Mouse (Mus musculus): ENCODE measurements at regions not wholly inside any gene's neighbourhood (a gene's known extent, or its start where the extent isn't known, plus 50 kb on each side); places are given as distances from the start of the nearest gene placed in this dataset.

GRCm38 (mm10) chr19:16075512-16076086 lies 57.0 kb upstream of the Gnaq start:
- no peak for DNase-seq (ENCODE audit: low read depth, low spot score)

- no peak for DNase-seq (ENCODE audit: low read depth, low spot score)
Measured at GRCm38 (mm10) chr19:16075026-16075425, 57.6 kb upstream of the Gnaq start.

- DNase-seq (ENCODE audit: low read depth, low spot score) = no peak
Measured at GRCm38 (mm10) chr19:16067314-16067713, 65.3 kb upstream of the Gnaq start.

DNA sequence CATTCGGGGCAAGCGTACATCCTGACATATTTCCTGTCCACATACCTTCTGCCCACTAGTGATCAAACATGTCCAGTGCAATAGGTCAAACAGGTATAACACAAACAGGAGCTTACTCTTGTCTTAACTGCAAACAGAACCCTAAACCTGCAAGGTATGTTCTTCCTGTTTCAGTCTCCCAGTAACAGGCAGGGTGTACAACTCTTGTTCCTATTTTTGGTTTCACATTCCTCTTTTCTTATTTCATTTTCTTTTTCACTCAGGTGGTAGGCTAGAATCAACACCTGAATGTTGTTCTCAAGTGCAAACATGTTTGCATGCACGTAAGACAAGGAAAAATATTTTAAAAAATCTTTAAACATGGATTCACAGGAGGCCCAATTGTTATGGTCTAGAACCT lies 67.7 kb upstream of the Gnaq start:
- DNase-seq (ENCODE audit: low read depth, low spot score) = no peak

- peak; percentile 42 for DNase-seq (ENCODE audit: low read depth, low spot score)
Measured at GRCm38 (mm10) chr19:16063916-16064580, 68.6 kb upstream of the Gnaq start.

DNA sequence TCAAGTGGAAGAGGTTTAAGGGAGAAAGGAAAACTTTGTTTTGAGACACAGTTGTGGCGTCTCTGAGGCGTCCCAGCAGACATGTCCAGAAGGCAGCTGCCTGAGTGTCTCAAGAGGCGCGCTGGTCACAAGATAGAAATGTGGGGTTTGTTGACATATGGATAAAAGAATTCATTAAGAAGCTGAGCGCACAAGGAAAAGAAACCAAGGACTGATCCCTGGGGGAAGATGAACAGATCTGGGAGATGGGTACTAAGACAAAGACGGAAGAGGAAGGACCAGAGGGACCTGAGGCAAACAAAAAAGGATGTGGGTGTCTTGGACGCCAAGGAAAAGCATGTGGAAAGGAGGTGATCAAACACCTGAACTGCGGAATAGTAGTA lies 69.1 kb upstream of the Gnaq start:
- no peak for DNase-seq (ENCODE audit: low read depth, low spot score)

GRCm38 (mm10) chr19:16061821-16062220 lies 70.8 kb upstream of the Gnaq start:
- DNase-seq (ENCODE audit: low read depth, low spot score) = no peak

- no peak for DNase-seq (ENCODE audit: low read depth, low spot score)
Measured at GRCm38 (mm10) chr19:16059026-16059425, 73.6 kb upstream of the Gnaq start.

DNA sequence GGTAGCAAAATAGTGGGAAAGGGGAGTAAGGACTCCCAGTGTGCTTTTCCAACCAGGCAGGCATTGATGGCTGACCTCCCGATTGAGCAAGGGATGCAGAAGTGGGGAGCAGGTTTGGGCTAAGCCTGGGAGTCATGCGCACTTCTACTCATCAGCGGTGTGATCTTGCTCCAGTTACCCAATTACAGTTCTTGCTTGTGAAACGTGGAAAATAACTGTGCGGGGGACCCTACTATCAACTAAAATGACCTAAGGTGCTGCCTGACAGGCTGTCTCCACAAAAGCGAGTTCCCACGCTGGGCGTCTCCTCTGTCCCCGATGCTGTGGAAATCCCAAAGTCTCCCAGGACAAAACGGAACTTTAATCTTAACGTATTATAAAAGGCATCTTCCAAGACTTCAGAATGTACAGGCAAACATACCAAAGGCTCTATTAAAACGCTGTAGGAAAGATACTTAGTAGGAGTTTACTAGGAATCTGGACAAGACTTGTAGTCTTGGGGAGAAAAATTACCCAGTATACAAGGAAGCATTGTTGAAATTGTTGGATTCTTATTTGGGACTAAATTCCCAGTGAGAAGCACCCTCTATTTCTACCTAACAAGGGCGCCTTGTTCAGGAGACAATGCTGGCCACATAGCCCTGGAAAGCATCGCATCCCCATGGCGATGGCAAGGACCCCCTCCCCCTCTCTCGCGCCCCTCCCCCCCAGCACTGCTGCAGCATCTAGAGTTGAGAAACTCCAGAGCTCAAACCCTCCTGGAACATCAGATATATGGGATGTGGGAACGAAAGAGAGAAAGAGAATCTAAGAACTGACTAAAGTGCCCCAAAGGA lies 65.6 kb upstream of the Cep78 start:
- peak; percentile 65 for DNase-seq (ENCODE audit: low read depth, low spot score)

GRCm38 (mm10) chr19:16049646-16050045 lies 64.9 kb upstream of the Cep78 start:
- no peak for DNase-seq (ENCODE audit: low read depth, low spot score)

DNA sequence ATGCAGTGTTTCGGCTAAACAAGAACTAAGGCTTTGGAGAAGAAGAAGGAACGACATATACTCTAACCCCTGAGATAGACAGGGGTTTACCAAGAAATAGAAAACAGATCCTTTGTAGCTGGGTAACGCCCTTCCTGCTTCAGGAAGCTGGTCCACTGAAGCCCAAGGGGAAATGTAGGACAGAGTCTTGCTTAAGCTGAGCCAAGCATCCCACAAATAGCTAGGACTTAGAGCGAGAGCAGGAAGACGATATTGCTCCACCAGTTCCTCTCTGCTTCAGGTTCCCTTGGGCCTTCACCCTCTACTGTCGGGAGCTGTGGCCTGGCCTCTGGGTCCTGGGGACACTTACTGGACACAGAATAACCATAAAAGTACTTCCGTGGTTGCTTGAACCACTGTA lies 62.2 kb upstream of the Cep78 start:
- no peak for DNase-seq (ENCODE audit: low read depth, low spot score)

GRCm38 (mm10) chr19:16045261-16045660 lies 60.5 kb upstream of the Cep78 start:
- no peak for DNase-seq (ENCODE audit: low read depth, low spot score)

- DNase-seq (ENCODE audit: low read depth, low spot score) = no peak
Measured at GRCm38 (mm10) chr19:16044169-16044568, 59.4 kb upstream of the Cep78 start.

DNA sequence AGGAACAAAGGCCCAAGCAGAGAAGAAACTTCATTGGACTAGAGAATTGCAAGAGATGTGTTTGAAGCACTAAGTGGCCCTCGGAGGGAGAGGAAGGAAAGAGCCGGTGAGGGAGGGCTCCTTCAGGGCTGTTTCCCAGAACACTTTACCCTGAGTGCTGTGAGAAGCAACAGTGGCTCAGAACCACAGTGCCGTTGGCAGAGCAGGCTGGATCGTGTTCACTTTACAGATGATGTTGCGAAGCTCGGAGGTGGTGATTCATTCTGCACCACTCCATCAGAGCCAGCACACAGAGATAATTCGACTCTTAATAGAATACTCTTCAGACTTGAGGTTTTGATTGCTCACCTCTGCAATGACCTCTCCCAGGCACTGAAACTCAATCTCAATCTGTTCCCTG lies 58.2 kb upstream of the Cep78 start:
- no peak for DNase-seq (ENCODE audit: low read depth, low spot score)

DNA sequence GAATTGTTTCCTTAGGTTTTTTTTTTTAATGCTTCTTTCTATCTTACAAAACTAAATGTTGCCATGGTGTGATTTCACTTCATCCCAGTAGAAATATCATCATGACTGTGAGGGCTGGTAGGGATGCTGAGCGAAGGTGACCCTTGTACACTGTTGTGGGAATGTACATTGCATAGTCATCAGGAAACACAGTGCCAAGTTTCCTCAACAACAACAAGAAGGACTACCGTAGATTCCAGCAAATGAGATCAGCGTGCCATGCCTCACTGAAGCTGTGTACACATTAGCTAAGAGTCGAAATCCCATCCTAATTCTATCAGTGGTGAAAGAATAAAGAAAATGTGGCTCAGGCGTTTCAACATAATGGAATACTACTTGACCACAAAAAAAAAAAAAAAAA lies 57.1 kb upstream of the Cep78 start:
- no peak for DNase-seq (ENCODE audit: low read depth, low spot score)

GRCm38 (mm10) chr19:16037806-16038205 lies 53.0 kb upstream of the Cep78 start:
- DNase-seq (ENCODE audit: low read depth, low spot score) = no peak

Measured in telencephalon, adult 2 months (tissue).